Mouse (Mus musculus): ENCODE data around the gene Fstl5. TPM values are rescaled to one million over a fixed set of nuclear protein-coding genes. Genes with fewer than 3 reads are reported as not detected.

The Fstl5 gene
- 2.0 and 5.8 TPM in 2 replicates for polyA plus RNA-seq (2016; fragmentation: Nextera tagmentation; extraction: Ambion mirVana)

DNA sequence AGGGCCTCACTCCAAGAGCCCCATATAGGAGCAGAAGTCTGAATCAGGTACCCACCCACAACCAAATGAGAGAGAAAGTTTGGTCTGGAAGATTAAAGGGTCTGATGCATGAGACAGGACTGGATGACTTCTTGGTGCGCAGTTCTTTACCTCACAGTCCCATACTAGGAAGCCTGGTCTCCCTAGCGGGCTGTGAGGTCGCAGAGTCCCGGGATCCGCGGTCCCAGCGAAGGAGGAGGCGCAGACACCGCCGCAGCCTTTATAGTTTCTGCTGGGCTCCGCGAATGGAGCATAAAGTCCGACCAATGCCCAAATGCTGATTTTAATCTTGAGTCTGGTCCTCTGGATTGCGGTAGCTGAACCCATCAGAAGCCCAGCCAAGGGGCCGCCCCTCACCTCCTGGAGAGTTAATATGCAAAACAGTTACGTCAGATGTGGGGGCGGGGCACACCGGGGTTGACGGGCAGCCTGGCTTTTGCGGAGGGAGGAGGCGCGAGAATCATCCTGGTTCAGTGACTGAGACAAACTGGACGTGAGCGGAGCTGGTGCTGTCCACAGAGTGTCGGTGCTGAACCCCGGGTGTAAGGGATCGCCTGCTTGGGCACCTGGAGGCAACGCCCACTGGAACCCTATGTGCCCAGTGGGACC, at the start of gene Fstl5:
Gene Fstl5 (plus strand): TSS at position 211 of the 648 bp plus-strand sequence.
- no peaks in the 10 kb centered on the region for H3K9me3 ChIP-seq
- H3K27me3 ChIP-seq (ENCODE audit: insufficient read depth, poor library complexity, severe bottlenecking): no peaks in the 10 kb centered on the region
- H3K27ac ChIP-seq: peak within 1 kb of the TSS; percentile 74
- WGBS: under 1% methylated on average over 28 of the region's 28 CpGs
- no peaks in the 10 kb centered on the region for H3K4me1 ChIP-seq (replicated peaks)
- H3K4me3 ChIP-seq: peak within 1 kb of the TSS; percentile 62
- DNase-seq (ENCODE audit: low spot score): peak; percentile 92
- H3K36me3 ChIP-seq: no peaks in the 10 kb centered on the region

DNA sequence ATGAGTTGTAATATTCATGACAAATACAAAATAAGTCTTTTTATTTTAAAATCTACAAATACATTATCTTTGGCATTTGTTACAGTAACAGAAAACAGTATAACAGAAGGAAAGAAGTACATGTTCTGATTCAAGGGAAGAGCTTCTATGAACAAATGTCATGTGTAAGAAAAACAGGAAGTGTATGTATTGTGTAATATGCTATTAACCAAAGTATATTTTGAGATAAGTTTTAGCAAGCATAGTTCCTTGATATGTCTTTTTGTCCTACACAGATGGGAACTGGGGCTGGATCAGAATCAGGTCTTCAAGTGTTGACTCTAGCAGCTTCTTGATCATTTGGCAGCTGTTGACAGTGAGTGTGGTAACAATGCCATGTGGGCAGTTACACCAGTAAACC, 48.5 kb upstream of the Fstl5 start:
- Histone ChIP-seq H3K4me1 (replicated peaks) (no peaks in the 10 kb centered on the region), H3K36me3 (no peaks in the 10 kb centered on the region), H3K27ac (no peak overlapping the region), H3K4me3 (no peak overlapping the region), H3K9me3 (no peaks in the 10 kb centered on the region), H3K27me3 (ENCODE audit: insufficient read depth, poor library complexity, severe bottlenecking) (no peaks in the 10 kb centered on the region)
- DNase-seq (ENCODE audit: low spot score): no peak

DNA sequence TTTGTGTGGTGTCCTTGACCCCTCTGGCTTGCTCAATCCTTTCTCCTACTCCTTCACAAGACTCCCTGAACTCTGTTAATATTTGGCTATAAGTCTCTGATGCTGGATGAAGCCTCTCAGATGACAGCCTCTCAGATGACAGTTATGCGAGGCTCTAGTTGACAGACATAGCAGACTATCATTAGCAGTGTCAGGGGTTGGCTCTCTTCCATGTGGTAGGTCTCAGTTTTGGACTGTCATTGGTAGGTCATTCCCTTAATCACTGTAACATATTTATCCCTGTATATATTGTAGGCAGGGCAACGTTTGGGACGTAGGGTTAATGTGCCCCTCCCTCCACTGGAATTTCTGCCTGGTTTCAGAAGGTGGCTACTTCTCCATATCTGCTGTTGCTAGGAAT, 22.9 kb upstream of the Fstl5 start:
- H3K4me1 ChIP-seq (replicated peaks): no peaks in the 10 kb centered on the region
- DNase-seq (ENCODE audit: low spot score): no peak
- no peaks in the 10 kb centered on the region for H3K27me3 ChIP-seq (ENCODE audit: insufficient read depth, poor library complexity, severe bottlenecking)
- no peaks in the 10 kb centered on the region for H3K9me3 ChIP-seq
- WGBS: 85% methylated on average over 3 of the region's 3 CpGs
- H3K4me3 ChIP-seq: no peak overlapping the region
- H3K36me3 ChIP-seq: no peaks in the 10 kb centered on the region
- H3K27ac ChIP-seq: no peak overlapping the region

GRCm38 (mm10) chr3:76061996-76062395, 12.1 kb upstream of the Fstl5 start:
- no peaks in the 10 kb centered on the region for H3K9me3 ChIP-seq
- no peak overlapping the region for H3K4me3 ChIP-seq
- WGBS: 82% methylated on average over 1 of the region's 1 CpGs
- no peak overlapping the region for H3K27ac ChIP-seq
- no peak for DNase-seq (ENCODE audit: low spot score)
- H3K4me1 ChIP-seq (replicated peaks): no peaks in the 10 kb centered on the region
- H3K27me3 ChIP-seq (ENCODE audit: insufficient read depth, poor library complexity, severe bottlenecking): no peaks in the 10 kb centered on the region
- no peaks in the 10 kb centered on the region for H3K36me3 ChIP-seq

DNA sequence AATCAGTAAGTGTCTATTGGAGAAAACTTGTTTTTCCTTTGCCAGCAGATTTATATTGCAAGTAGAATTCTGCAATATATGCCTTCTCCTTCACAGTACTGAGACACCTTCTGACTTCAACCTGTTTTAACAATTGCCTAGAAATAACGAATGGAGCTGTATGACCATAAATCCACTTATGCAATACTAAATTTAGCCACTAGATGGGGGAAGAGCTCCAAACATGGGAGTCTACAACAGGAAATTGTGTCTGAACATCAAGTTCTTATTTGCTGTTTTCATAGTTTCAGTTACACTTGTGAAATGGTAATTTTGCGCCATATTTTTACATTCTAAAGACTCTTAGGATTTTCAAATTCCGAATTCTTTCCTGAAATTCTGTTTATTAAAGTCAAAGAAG, 6.2 kb upstream of the Fstl5 start:
- 3% methylated on average over 3 of the region's 3 CpGs for WGBS
- Histone ChIP-seq H3K9me3 (no peaks in the 10 kb centered on the region), H3K4me1 (replicated peaks) (no peaks in the 10 kb centered on the region), H3K36me3 (no peaks in the 10 kb centered on the region), H3K27ac (no peak overlapping the region), H3K4me3 (no peak overlapping the region), H3K27me3 (ENCODE audit: insufficient read depth, poor library complexity, severe bottlenecking) (no peaks in the 10 kb centered on the region)
- DNase-seq (ENCODE audit: low spot score): no peak

- no peak for DNase-seq (ENCODE audit: low spot score)
- H3K36me3 ChIP-seq: no peaks in the 10 kb centered on the region
- H3K9me3 ChIP-seq: no peaks in the 10 kb centered on the region
- WGBS: 80% methylated on average over 7 of the region's 7 CpGs
- H3K4me1 ChIP-seq (replicated peaks): no peaks in the 10 kb centered on the region
- no peaks in the 10 kb centered on the region for H3K27me3 ChIP-seq (ENCODE audit: insufficient read depth, poor library complexity, severe bottlenecking)
- no peak overlapping the region for H3K27ac ChIP-seq
- no peak overlapping the region for H3K4me3 ChIP-seq
Measured at GRCm38 (mm10) chr3:76072826-76073225, 1.2 kb upstream of the Fstl5 start.

DNA sequence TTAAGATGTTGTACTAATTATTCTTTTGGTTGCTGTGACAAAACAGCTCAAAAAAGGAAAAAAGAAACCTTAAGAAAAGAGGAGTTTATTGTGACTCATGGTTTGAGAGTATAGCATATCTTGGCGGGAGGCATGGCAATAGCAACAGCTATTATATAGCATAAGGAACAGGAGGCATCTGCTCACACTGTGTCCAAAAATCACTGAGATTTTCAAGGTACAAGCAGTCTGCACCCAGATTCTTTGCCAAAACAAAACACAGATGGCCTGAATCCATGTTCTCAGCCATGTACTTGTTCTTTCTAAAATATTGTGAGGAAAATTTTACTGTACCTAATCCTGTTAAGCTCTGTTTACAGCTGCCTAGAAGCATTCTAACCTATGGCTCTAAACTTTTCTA, 66.4 kb downstream of the Fstl5 start:
- Histone ChIP-seq H3K4me3 (no peak overlapping the region), H3K9me3 (no peaks in the 10 kb centered on the region), H3K4me1 (replicated peaks) (no peaks in the 10 kb centered on the region), H3K27ac (no peak overlapping the region), H3K36me3 (no peaks in the 10 kb centered on the region), H3K27me3 (ENCODE audit: insufficient read depth, poor library complexity, severe bottlenecking) (no peaks in the 10 kb centered on the region)
- no peak for DNase-seq (ENCODE audit: low spot score)
- WGBS: 82% methylated on average over 1 of the region's 1 CpGs

GRCm38 (mm10) chr3:76147846-76148245, 73.8 kb downstream of the Fstl5 start:
- DNase-seq (ENCODE audit: low spot score): no peak
- Histone ChIP-seq H3K27ac (no peak overlapping the region), H3K4me3 (no peak overlapping the region), H3K27me3 (ENCODE audit: insufficient read depth, poor library complexity, severe bottlenecking) (no peaks in the 10 kb centered on the region), H3K4me1 (replicated peaks) (no peaks in the 10 kb centered on the region), H3K9me3 (no peaks in the 10 kb centered on the region), H3K36me3 (no peaks in the 10 kb centered on the region)
- WGBS: 94% methylated on average over 11 of the region's 11 CpGs

DNA sequence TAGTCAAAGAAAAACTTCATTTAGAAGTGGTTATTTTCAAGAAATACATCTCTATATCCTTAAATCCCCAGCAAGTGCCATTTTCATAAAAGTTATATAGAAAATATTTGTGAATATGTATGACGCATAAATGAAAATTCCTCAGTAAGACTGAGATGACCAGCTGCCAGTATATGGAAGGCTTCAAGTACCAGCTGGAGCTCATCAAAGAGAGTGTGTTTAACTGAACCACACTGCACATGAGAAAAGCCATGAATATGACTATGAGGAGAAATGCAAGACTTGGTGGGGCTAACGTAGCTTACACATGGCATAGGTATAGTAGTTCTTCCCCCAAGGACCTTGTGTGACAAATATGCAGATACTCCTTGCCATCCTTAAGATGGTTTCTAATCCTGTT, 164.8 kb downstream of the Fstl5 start:
- no peaks in the 10 kb centered on the region for H3K36me3 ChIP-seq
- H3K4me3 ChIP-seq: no peak overlapping the region
- no peak overlapping the region for H3K27ac ChIP-seq
- 91% methylated on average over 2 of the region's 2 CpGs for WGBS
- no peaks in the 10 kb centered on the region for H3K27me3 ChIP-seq (ENCODE audit: insufficient read depth, poor library complexity, severe bottlenecking)
- no peaks in the 10 kb centered on the region for H3K9me3 ChIP-seq
- no peaks in the 10 kb centered on the region for H3K4me1 ChIP-seq (replicated peaks)
- no peak for DNase-seq (ENCODE audit: low spot score)

GRCm38 (mm10) chr3:76251385-76251784, 177.3 kb downstream of the Fstl5 start:
- 88% methylated on average over 1 of the region's 1 CpGs for WGBS
- H3K4me3 ChIP-seq: no peak overlapping the region
- no peaks in the 10 kb centered on the region for H3K36me3 ChIP-seq
- no peak for DNase-seq (ENCODE audit: low spot score)
- H3K27me3 ChIP-seq (ENCODE audit: insufficient read depth, poor library complexity, severe bottlenecking): no peaks in the 10 kb centered on the region
- no peaks in the 10 kb centered on the region for H3K4me1 ChIP-seq (replicated peaks)
- no peaks in the 10 kb centered on the region for H3K9me3 ChIP-seq
- H3K27ac ChIP-seq: no peak overlapping the region

GRCm38 (mm10) chr3:76292993-76293392, 218.9 kb downstream of the Fstl5 start:
- no peak overlapping the region for H3K4me3 ChIP-seq
- no peaks in the 10 kb centered on the region for H3K9me3 ChIP-seq
- DNase-seq (ENCODE audit: low spot score): no peak
- no peaks in the 10 kb centered on the region for H3K36me3 ChIP-seq
- H3K27me3 ChIP-seq (ENCODE audit: insufficient read depth, poor library complexity, severe bottlenecking): no peaks in the 10 kb centered on the region
- peaks cover 5% of the 10 kb centered on the region for H3K4me1 ChIP-seq (replicated peaks)
- WGBS: 91% methylated on average over 1 of the region's 1 CpGs
- H3K27ac ChIP-seq: no peak overlapping the region

DNA sequence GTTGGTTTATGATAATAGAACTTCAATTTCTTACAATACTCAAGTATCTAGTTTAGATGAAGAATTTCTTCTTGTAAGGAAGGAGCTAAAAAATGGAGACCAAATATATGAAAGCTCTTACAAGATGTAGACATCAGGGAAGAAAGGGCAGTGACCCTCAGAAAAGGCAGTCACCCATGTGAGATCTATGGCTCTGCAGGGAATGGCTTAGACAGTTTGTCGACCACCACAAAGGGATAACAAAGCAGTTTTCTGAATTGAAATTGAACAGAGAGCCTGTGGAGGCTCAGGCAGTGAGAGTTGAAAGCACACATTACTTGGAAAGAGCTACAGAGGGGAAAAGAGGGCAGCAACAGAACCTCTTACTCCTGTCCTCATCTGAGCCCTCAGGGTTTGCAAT, 220.3 kb downstream of the Fstl5 start:
- DNase-seq (ENCODE audit: low spot score): peak; percentile 5
- WGBS: 21% methylated on average over 1 of the region's 1 CpGs
- Histone ChIP-seq H3K9me3 (no peaks in the 10 kb centered on the region), H3K27me3 (ENCODE audit: insufficient read depth, poor library complexity, severe bottlenecking) (no peaks in the 10 kb centered on the region), H3K4me1 (replicated peaks) (peaks cover 5% of the 10 kb centered on the region), H3K27ac (peak overlapping the region; percentile 29; the same call in 1 of the 2 replicates), H3K36me3 (no peaks in the 10 kb centered on the region), H3K4me3 (no peak overlapping the region)

- Histone ChIP-seq H3K9me3 (no peaks in the 10 kb centered on the region), H3K27me3 (ENCODE audit: insufficient read depth, poor library complexity, severe bottlenecking) (no peaks in the 10 kb centered on the region), H3K27ac (no peak overlapping the region), H3K36me3 (no peaks in the 10 kb centered on the region), H3K4me1 (replicated peaks) (no peaks in the 10 kb centered on the region), H3K4me3 (no peak overlapping the region)
- DNase-seq (ENCODE audit: low spot score): no peak
- 93% methylated on average over 2 of the region's 2 CpGs for WGBS
Measured at GRCm38 (mm10) chr3:76301026-76301773, 227.1 kb downstream of the Fstl5 start.
